Mouse (Mus musculus) embryonic facial prominence, embryonic 14.5 days (tissue): ENCODE measurements around the gene Hnrnpa3. TPM values are rescaled to one million over a fixed set of nuclear protein-coding genes. Genes with fewer than 3 reads are reported as not detected.
A peak's percentile ranks its signal among the peaks of the same experiment; 100 is the strongest.

ENCODE experiments used
- ATAC-seq: fragments of 200-750 bp; cut with Nextera tagmentation; 2 replicates; pipeline ENCODE4 v1.8.0; 2017; ENCODE audit warnings: low read depth, moderate number of reproducible peaks, moderate TSS enrichment
- DNase-seq: peaks from one replicate; pipeline ENCODE4 v3.0.0-alpha.2; 2015; ENCODE audit warnings: low spot score
- H3K27ac ChIP-seq: fragments of 300-500 bp; sonication (generic); replicated peaks from 2 replicates; pipeline ENCODE4 v1.5.1; 2014; ENCODE audit warnings: low read depth, mild to moderate bottlenecking, low read length, moderate library complexity
- H3K27me3 ChIP-seq: fragments of 300-500 bp; sonication (generic); replicated peaks from 2 replicates; pipeline ENCODE4 v1.6.1; 2014; ENCODE audit warnings: low read length; ENCODE audit not compliant: control insufficient read depth, insufficient read depth
- H3K36me3 ChIP-seq: fragments of 300-500 bp; sonication (generic); 2 replicates; pipeline ENCODE4 v1.6.1; 2014; ENCODE audit warnings: low read length, mixed read lengths; ENCODE audit not compliant: control insufficient read depth, insufficient read depth
- H3K4me1 ChIP-seq: fragments of 300-500 bp; sonication (generic); 2 replicates; pipeline ENCODE4 v1.6.1; 2014; ENCODE audit warnings: antibody characterized with exemption, low read length; ENCODE audit not compliant: control insufficient read depth, insufficient read depth
- H3K4me2 ChIP-seq: fragments of 300-500 bp; sonication (generic); 2 replicates; pipeline ENCODE4 v1.6.1; 2014; ENCODE audit warnings: low read depth, mild to moderate bottlenecking, low read length, moderate library complexity, mixed read lengths
- H3K4me3 ChIP-seq: fragments of 300-500 bp; sonication (generic); 2 replicates; pipeline ENCODE4 v1.5.1; 2014; ENCODE audit warnings: low read depth, mild to moderate bottlenecking, low read length
- H3K9ac ChIP-seq: fragments of 300-500 bp; sonication (generic); 2 replicates; pipeline ENCODE4 v1.6.1; 2014; ENCODE audit warnings: low read depth, mild to moderate bottlenecking, low read length, moderate library complexity, mixed read lengths
- H3K9me3 ChIP-seq: fragments of 300-500 bp; sonication (generic); 2 replicates; pipeline ENCODE4 v1.6.1; 2016; ENCODE audit warnings: low read length; ENCODE audit not compliant: control insufficient read depth
- WGBS: fragments of 180-500 bp; shearing (Covaris S2); extraction: QIAGEN DNeasy Blood & Tissue Kit; methylation state at CpG from one replicate; pipeline ENCODE4 v1.1.7; 2014; 5-methylcytosine and 5-hydroxymethylcytosine counted together
- polyA plus RNA-seq: library from polyadenylated mRNA; unstranded; fragments of >200 nt; fragmentation: Nextera tagmentation; extraction: Ambion mirVana; gene quantifications from 2 replicates; pipeline ENCODE4 v1.2.1, GENCODE M21; 2014

Gene Hnrnpa3
- polyA plus RNA-seq, 1 experiment from 2014 or later: 211 TPM

DNA sequence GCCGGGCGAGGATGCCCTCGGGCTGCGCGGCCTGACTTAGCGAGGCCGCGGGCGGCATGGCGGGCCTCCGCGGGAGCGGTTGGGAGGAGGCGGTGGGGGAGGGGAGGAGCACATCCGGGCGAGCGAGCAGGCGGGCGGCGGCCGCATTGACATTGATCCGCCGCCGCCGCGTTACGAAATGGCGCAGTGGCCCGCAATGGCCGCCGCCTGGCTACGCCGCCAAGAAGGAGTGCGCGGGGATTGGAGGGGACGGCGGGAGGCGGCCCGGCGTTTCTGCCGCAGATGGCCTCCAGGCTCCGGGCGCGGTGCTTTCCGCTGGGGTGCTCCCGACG, 534 bp downstream of the Hnrnpa3 start:
- H3K4me1 ChIP-seq: peaks cover 14% of the 10 kb centered on the region
- H3K36me3 ChIP-seq: peaks cover 35% of the 10 kb centered on the region
- ATAC-seq (peak; percentile 60), DNase-seq (peak; percentile 92)
- H3K9me3 ChIP-seq: no peaks in the 10 kb centered on the region
- H3K9ac ChIP-seq: peak overlapping the region; percentile 99
- peak overlapping the region; percentile 94 for H3K4me2 ChIP-seq
- H3K27me3 ChIP-seq: no peaks in the 10 kb centered on the region
- peak overlapping the region; percentile 99 for H3K27ac ChIP-seq
- WGBS: 6% methylated on average over 7 of the region's 47 CpGs
- peak overlapping the region; percentile 95 for H3K4me3 ChIP-seq

DNA sequence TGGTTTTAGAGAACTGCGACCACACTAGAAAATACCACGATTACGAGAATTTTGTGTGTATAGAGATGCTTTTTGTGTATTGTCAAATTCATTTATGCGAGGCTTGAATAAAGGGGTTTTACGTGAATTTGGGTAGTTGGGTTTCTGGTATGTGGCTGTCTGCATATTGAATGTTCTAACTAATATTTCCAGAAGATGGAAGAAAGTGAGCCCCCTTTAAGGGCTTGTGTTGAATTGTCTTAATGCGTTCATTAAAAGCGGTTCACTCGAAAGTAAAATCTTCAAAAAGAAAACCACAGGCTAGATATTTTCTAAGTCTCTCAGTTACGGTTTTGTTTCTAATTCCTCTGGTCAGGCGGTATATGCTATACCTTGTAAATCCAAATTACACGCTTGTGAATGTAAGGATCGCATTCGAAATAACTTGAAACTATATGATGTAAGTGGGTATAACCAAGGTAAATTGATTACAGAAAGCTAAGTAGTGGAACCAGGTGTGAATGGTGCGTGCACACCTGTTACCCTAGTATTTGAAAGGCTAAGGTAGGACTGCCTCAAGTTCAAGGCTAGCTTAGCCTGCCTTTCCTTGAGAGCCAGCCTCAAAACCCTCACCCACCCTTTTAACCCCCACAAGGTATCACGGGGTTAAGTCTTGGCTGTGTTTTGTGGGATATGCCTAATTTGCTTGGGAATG, 1.3 kb downstream of the Hnrnpa3 start:
- DNase-seq (no peak), ATAC-seq (no peak)
- Histone ChIP-seq H3K4me1 (peaks cover 14% of the 10 kb centered on the region), H3K4me2 (peak overlapping the region; percentile 94), H3K27ac (peak overlapping the region; percentile 99), H3K4me3 (peak overlapping the region; percentile 95), H3K9me3 (no peaks in the 10 kb centered on the region), H3K27me3 (no peaks in the 10 kb centered on the region), H3K9ac (peak overlapping the region; percentile 99), H3K36me3 (peaks cover 42% of the 10 kb centered on the region)
- WGBS: 1% methylated on average over 15 of the region's 15 CpGs

DNA sequence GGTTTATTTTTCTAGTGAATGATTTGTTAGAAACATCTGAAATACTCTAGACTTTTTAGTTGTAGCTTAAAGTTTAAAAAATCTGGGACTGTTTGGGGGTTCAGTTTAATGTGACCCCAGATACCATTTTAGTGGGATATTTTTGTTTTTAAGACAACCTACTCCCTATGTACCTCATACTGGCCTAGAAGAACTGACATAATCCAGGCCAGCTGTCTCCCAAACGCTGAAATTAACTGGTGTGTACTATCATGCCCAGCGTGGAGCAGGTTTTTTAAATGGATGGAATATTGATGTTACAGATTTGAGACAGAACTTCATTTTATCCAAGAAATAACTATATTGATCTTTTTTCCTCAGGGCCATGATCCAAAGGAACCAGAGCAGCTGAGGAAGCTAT, 2.0 kb downstream of the Hnrnpa3 start:
- no peak overlapping the region for H3K27ac ChIP-seq
- ATAC-seq: no peak
- WGBS: 21% methylated on average over 2 of the region's 2 CpGs

DNA sequence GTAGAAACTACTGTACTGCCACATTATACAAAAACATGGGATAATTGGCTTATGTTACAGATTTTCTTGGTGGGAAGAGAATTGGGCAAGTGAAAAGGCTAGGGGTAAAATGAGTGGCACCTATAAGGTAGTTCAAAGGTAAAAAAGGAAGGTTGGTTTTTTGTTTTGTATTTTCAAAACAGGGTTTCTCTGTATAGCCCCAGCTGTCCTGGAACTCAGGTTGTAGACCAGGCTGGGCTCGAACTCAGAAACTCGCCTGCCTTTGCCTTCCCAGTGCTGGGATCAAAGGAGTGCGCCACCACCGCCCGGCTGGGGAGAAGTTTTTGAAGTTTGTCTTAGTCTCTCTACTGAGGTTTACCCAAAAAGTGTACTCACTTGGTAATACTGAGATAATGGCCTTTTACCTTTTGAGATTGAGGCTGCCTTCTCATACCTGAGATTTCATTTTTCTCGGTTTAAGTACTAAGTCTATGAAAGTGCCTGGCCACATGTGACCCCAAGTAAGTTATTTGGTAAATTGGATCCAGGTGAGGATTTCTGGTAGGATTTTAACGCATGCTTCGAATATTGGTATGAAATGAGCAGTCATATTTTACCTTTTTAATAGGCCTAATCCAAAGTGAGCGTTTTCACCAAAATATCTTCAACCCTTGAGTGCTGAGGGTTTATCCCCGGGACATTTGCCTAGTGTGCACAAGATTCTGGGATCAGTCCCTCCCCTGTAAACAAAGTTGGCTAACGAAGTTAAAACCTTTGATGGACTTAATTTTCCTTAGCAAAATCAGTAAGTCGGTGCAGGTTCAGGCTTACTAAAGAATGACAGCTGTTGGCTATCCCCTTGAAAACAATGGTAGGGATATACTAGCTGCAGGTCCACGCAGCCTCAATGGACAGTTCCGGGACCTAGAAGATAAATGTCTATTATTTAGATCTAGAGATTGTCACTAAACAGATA, 10.7 kb downstream of the Hnrnpa3 start:
- Histone ChIP-seq H3K4me3 (no peak overlapping the region), H3K36me3 (peaks cover 9% of the 10 kb centered on the region), H3K4me1 (no peaks in the 10 kb centered on the region), H3K9me3 (no peaks in the 10 kb centered on the region), H3K27ac (no peak overlapping the region), H3K9ac (no peak overlapping the region), H3K27me3 (no peaks in the 10 kb centered on the region), H3K4me2 (no peak overlapping the region)
- 35% methylated on average over 14 of the region's 14 CpGs for WGBS
- DNase-seq: no peak
- 0 out of 2 replicates have a peak, but pooled peaks have one; percentile 17 for ATAC-seq

More for the DNA sequence above, 2.0 kb downstream of the Hnrnpa3 start:
- no peaks in the 10 kb centered on the region for H3K27me3 ChIP-seq
- no peaks in the 10 kb centered on the region for H3K9me3 ChIP-seq
- no peak for DNase-seq
- peaks cover 42% of the 10 kb centered on the region for H3K36me3 ChIP-seq
- peak overlapping the region; percentile 95 for H3K4me3 ChIP-seq
- peak overlapping the region; percentile 94 for H3K4me2 ChIP-seq
- peaks cover 14% of the 10 kb centered on the region for H3K4me1 ChIP-seq
- H3K9ac ChIP-seq: peak overlapping the region; percentile 99

DNA sequence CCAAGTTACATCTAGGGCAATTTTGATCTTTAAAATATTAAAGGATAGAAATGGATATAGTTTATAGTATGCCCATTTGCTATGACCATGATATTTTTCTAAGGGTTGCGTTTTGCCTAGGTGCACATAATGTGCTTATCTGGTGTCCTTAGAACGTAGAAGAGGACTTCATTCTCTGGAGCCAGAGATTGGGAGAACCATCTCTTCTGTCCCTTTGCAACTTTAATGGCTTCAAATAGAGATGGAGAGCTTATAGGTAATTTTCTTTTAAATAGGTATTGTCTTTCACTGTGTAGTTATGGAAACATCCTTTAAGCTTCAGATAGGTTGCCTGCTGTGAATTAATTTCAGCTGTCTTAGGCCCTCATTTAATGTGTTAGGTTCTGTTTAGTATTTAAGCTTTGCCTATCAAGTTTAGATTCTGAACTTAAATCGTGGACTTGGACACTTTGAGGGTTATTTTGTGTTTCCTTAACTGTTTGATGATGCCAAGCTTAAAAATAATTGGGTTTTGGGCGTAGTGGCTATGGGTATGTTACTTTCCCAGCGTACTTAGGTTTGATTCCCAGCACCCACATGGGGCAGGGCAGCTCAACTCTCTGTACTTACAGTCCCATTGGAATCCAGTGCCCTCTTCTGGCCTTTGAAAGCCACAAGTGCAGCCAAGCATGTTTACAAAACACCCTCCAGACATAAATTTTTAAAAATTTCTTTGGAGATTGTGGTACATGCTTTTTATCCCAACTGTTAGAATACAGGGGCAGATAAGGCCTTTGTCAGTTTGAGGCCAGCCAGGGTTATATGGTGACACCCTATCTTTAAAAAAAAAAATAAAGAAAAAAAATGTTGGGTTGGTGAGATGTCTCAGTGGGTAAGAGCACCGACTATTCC, 11.6 kb downstream of the Hnrnpa3 start:
- Histone ChIP-seq H3K27me3 (no peaks in the 10 kb centered on the region), H3K4me2 (no peak overlapping the region), H3K9ac (no peak overlapping the region), H3K36me3 (peaks cover 9% of the 10 kb centered on the region), H3K4me1 (no peaks in the 10 kb centered on the region), H3K27ac (no peak overlapping the region), H3K9me3 (no peaks in the 10 kb centered on the region), H3K4me3 (no peak overlapping the region)
- DNase-seq: no peak
- 82% methylated on average over 6 of the region's 6 CpGs for WGBS
- ATAC-seq: 0 out of 2 replicates have a peak, but pooled peaks have one; percentile 11

DNA sequence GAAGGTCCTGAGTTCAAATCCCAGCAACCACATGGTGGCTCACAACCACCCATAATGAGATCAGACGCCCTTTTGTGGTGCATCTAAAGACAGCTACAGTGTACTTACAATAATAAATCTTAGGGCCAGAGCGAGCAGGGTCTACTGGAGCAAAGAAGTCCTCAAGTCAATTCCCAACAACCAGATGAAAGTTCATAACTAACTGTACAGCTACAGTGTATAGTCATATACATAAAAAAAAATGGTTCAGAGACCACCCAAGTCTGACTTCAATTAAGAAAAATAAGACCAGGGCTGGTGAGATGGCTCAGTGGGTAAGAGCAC, 12.2 kb downstream of the Hnrnpa3 start:
- Histone ChIP-seq H3K27ac (no peak overlapping the region), H3K9me3 (no peaks in the 10 kb centered on the region), H3K4me3 (no peak overlapping the region), H3K4me1 (no peaks in the 10 kb centered on the region), H3K36me3 (peaks cover 15% of the 10 kb centered on the region), H3K9ac (no peak overlapping the region), H3K4me2 (no peak overlapping the region), H3K27me3 (no peaks in the 10 kb centered on the region)
- ATAC-seq (no peak), DNase-seq (no peak)
- WGBS: 72% methylated on average over 2 of the region's 2 CpGs

DNA sequence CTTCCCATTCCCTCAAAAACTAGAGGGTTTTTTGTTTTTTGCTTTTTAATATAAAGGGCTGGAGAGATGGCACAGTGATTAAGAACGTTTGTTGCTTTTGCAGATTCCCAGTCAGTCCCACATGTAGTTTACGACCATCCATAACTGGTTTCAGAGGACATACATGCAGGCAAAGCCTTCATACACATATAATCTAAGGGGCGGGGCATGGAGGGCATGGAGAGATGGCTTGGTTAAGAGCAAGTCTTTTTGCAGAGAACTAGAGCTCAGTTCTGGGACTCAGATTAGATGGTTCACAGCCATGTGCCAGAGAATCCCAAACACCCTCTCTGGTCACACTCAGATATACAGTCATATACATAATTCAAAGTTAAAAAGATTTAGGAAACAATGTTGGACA, 13.5 kb downstream of the Hnrnpa3 start:
- H3K4me2 ChIP-seq: no peak overlapping the region
- no peaks in the 10 kb centered on the region for H3K4me1 ChIP-seq
- no peak overlapping the region for H3K27ac ChIP-seq
- H3K9me3 ChIP-seq: no peaks in the 10 kb centered on the region
- no peak for ATAC-seq
- H3K9ac ChIP-seq: no peak overlapping the region
- H3K4me3 ChIP-seq: no peak overlapping the region
- H3K27me3 ChIP-seq: no peaks in the 10 kb centered on the region
- WGBS: 72% methylated on average over 3 of the region's 3 CpGs
- H3K36me3 ChIP-seq: peaks cover 26% of the 10 kb centered on the region
- DNase-seq: no peak

DNA sequence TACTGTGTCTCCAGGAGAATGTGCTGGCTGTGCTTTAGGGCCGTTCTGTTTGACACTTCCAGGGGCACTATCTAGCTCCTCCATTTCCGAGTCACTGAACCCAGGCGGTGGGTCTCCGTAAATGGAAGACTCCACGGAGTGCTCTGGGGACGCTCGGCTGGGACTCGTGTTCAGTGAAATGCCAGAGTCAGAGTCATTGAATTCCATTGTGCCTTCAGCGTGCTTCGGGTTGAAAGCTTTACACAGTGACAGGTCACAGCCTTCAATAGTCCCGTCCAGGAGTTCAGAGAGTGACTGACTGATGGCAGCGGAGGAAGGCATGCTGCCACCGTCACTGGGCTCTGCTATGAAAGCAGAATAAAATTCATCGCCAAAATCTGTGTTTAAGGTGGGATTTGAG, 17.5 kb downstream of the Hnrnpa3 start:
- DNase-seq (no peak), ATAC-seq (no peak)
- Histone ChIP-seq H3K4me3 (no peak overlapping the region), H3K4me2 (no peak overlapping the region), H3K27ac (no peak overlapping the region), H3K9me3 (no peaks in the 10 kb centered on the region), H3K4me1 (no peaks in the 10 kb centered on the region; the same call in 1 of the 2 replicates), H3K27me3 (no peaks in the 10 kb centered on the region), H3K36me3 (peaks cover 37% of the 10 kb centered on the region), H3K9ac (no peak overlapping the region)
- 89% methylated on average over 14 of the region's 14 CpGs for WGBS
